ENCODE assay signal across 13 mouse cellular contexts in genomic region chr11:116990231-116990630, GRCm38 (mm10).
DNase-seq lines count a peak whose midpoint lies in the region; ATAC-seq and TF ChIP-seq lines count a peak whose summit lies in the region.
"Had no signal": no experiment of that assay in that cellular context is flagged by ENCODE, and none has a peak within 500 bp of the region (broad histone marks: within the 10 kb centered on the region; RNA-seq: fewer than 3 reads in every experiment).

No protein-coding gene starts in this region.

- H3K9me3 ChIP-seq in lung, postnatal 0 days (ENCODE audit: low read length) = no peaks in the 10 kb centered on the region
- H3K9me3 ChIP-seq in hindbrain, embryonic 10.5 days = no peaks in the 10 kb centered on the region
- H3K9me3 ChIP-seq in neural tube, embryonic 13.5 days = no peaks in the 10 kb centered on the region
- H3K9me3 ChIP-seq: embryonic facial prominence, embryonic 13.5 days had no signal

- no peak for TF ChIP-seq EP300 in lung, postnatal 0 days (IDR thresholded peaks at IDR 0.05)

- H3K36me3 ChIP-seq in lung, postnatal 0 days (ENCODE audit: insufficient read depth, low read length) = no peaks in the 10 kb centered on the region
- peaks cover 14% of the 10 kb centered on the region for H3K36me3 ChIP-seq in hindbrain, embryonic 10.5 days
- H3K36me3 ChIP-seq in neural tube, embryonic 13.5 days = peaks cover 19% of the 10 kb centered on the region
- H3K36me3 ChIP-seq: embryonic facial prominence, embryonic 13.5 days had no signal

- H3K4me2 ChIP-seq in lung, postnatal 0 days (replicated peaks; ENCODE audit: low read depth, low read length) = no peak overlapping the region
- no peak overlapping the region for H3K4me2 ChIP-seq in neural tube, embryonic 13.5 days
- H3K4me2 ChIP-seq: embryonic facial prominence, embryonic 13.5 days had no signal

- H3K4me3 ChIP-seq in gastrocnemius, adult 2 months = no peak overlapping the region
- H3K4me3 ChIP-seq in lung, postnatal 0 days (ENCODE audit: low read depth, low read length) = no peak overlapping the region
- no peak overlapping the region for H3K4me3 ChIP-seq in hindbrain, embryonic 10.5 days
- H3K4me3 ChIP-seq in neural tube, embryonic 13.5 days = no peak overlapping the region
- H3K4me3 ChIP-seq: embryonic facial prominence, embryonic 13.5 days had no signal

- H3K27me3 ChIP-seq in lung, postnatal 0 days (replicated peaks; ENCODE audit: insufficient read depth, low read length) = peaks cover 9% of the 10 kb centered on the region; the same call in 1 of the 2 replicates
- H3K27me3 ChIP-seq in hindbrain, embryonic 10.5 days (ENCODE audit: insufficient read depth, poor library complexity, severe bottlenecking) = peaks cover 31% of the 10 kb centered on the region
- H3K27me3 ChIP-seq in neural tube, embryonic 13.5 days = 0 out of 2 replicates have a peak, but pooled peaks cover 7% of the 10 kb centered on the region

- peak; percentile 40 for DNase-seq in gastrocnemius, adult 2 months
- no peak for DNase-seq in gastrocnemius, postnatal 4 days (ENCODE audit: low spot score in 2 of 2)
- peak; percentile 57 for DNase-seq in lung, postnatal 0 days (ENCODE audit: low spot score)
- DNase-seq in lung, postnatal 14 days = no peak
- DNase-seq in hindbrain, embryonic 10.5 days (ENCODE audit: low spot score) = no peak
- no peak for DNase-seq in layer of hippocampus, adult 9-10 months (ENCODE audit: low spot score)
- no peak for DNase-seq in adrenal gland, postnatal 4 days (ENCODE audit: low spot score in 2 of 2)
- DNase-seq: cerebellum, postnatal 36 days; thymus, postnatal 25 days had no signal

- no peaks in the 10 kb centered on the region for H3K4me1 ChIP-seq in lung, postnatal 0 days (ENCODE audit: insufficient read depth, low read depth, low read length)
- peaks cover 50% of the 10 kb centered on the region for H3K4me1 ChIP-seq in hindbrain, embryonic 10.5 days (replicated peaks)
- peaks cover 63% of the 10 kb centered on the region for H3K4me1 ChIP-seq in neural tube, embryonic 13.5 days (replicated peaks)

- 65% methylated on average over 7 of the region's 7 CpGs for whole genome bisulfite sequencing in lung, postnatal 0 days
- 81% methylated on average over 7 of the region's 7 CpGs for WGBS in hindbrain, embryonic 10.5 days
- 34% methylated on average over 7 of the region's 7 CpGs for WGBS in neural tube, embryonic 13.5 days

- TF ChIP-seq CTCF in gastrocnemius, adult 2 months (IDR thresholded peaks at IDR 0.05) = no peak
- no peak for TF ChIP-seq CTCF in lung, postnatal 0 days (IDR thresholded peaks at IDR 0.05)

- no peak overlapping the region for H3K9ac ChIP-seq in lung, postnatal 0 days (replicated peaks; ENCODE audit: low read depth)
- no peak overlapping the region for H3K9ac ChIP-seq in neural tube, embryonic 13.5 days
- H3K9ac ChIP-seq: embryonic facial prominence, embryonic 13.5 days; liver, embryonic 14.5 days had no signal

- no peak overlapping the region for H3K27ac ChIP-seq in gastrocnemius, adult 2 months
- no peak overlapping the region for H3K27ac ChIP-seq in lung, postnatal 0 days (ENCODE audit: low read length)
- H3K27ac ChIP-seq in hindbrain, embryonic 10.5 days = peak overlapping the region; percentile 56
- H3K27ac ChIP-seq in neural tube, embryonic 13.5 days (replicated peaks) = peak overlapping the region; percentile 84
- H3K27ac ChIP-seq: embryonic facial prominence, embryonic 13.5 days; liver, embryonic 14.5 days had no signal

- peak; percentile 32; the same call in 1 of the 2 replicates for ATAC-seq in lung, postnatal 0 days
- peak; percentile 16; the same call in 1 of the 2 replicates for ATAC-seq in neural tube, embryonic 13.5 days (ENCODE audit: low read depth)
- ATAC-seq: inflammation-experienced regulatory T-cells, adult 6 months had no signal

- intact Hi-C loops in gastrocnemius, adult 2 months (cut with DNase I) = no loop called here

Comparison
In these comparisons a context has a peak if more than half of its experiments do, and no peak if none do; other contexts are left out.
1. DNase-seq: peak in gastrocnemius, adult 2 months (single experiment) and lung, postnatal 0 days (single experiment); none in gastrocnemius, postnatal 4 days (0 of 2), lung, postnatal 14 days (single experiment), hindbrain, embryonic 10.5 days (single experiment), layer of hippocampus, adult 9-10 months (single experiment) and adrenal gland, postnatal 4 days (0 of 2).
2. H3K27ac ChIP-seq: peak in hindbrain, embryonic 10.5 days (single experiment) and neural tube, embryonic 13.5 days (single experiment); none in gastrocnemius, adult 2 months (single experiment) and lung, postnatal 0 days (single experiment).